Mouse (Mus musculus) kidney, adult 2 months (tissue): Measurements from ENCODE around the gene Onecut1.

Experiments
- CTCF ChIP-seq: fragments of 200-500 bp; conservative IDR thresholded peaks from 2 replicates; pipeline ENCODE4 v1.5.1; 2011; ENCODE audit warnings: low read depth, mild to moderate bottlenecking, control low read depth, low read length, moderate library complexity, mixed read lengths; ENCODE audit not compliant: insufficient read depth, insufficient read length
- POLR2A ChIP-seq: fragments of 200-500 bp; IDR thresholded peaks from one replicate; pipeline ENCODE4 v1.6.1; 2011; ENCODE audit warnings: low read depth, low read length, control low read depth

DNA sequence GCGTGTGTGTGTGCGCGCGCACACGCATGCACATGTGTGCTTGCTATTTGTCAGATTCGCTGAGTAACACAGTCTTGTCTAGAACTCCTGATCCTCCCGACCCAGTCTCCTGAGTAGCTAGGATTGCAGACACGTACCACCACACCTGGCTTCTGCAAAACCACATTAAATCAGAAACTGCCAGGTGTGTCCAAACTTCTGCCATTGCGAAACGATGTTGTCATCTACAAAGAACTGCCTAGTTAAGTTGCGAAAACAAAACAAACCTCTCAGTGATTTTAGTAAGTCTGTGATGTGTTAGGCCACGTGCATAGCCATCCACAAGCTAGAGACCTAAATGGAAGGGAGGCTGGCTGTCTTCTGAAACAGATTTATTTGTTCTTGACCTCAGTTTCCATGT, 58.7 kb downstream of the Onecut1 start:
- TF ChIP-seq CTCF (no peak), POLR2A (no peak)
